ENCODE assay signal across 8 mouse cellular contexts in the genomic region with DNA sequence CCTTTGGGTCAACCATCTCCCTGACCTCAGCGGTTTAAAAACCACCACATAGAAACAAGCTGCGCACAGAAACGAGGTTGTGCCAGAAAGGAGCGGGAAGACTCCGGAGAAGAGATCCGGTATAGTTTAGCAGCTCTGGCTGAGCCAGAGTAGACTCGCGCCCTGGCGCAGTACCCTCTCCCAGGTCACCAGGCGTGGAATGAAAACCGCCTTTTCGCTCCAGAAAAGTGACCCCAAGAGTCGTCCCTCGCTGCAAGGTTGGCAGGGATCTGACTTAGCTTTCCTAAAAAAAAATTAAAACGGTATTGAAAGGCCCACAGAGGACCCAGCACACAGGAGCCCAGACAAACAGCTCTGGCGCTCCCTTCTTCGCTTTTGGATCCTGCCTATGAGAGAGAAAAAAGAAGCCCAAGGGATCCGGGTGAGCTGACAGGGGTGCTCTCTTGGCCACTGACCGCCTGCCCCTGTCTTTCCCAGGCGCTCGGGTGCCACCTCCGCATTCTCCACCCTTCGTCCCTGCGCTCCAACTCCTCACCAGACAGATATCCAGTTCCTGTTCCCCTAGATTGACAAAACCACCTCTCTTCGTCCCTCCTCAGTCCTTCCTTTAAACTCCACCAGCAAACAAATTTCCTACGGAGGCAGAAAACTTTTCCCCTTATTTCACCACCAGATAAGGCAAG. TPM values are rescaled to one million over a fixed set of nuclear protein-coding genes. Genes with fewer than 3 reads are reported as not detected.
DNase-seq lines count a peak whose midpoint lies in the region; ATAC-seq lines count a peak whose summit lies in the region.

No protein-coding gene starts in this region.

- ATAC-seq in forebrain, embryonic 16.5 days = peak; percentile 13; the same call in 1 of the 2 replicates
- ATAC-seq in midbrain, embryonic 12.5 days (ENCODE audit: low FRiP score, low read depth) = peak; percentile 32; the same call in 1 of the 2 replicates
- ATAC-seq in CD4-positive, CD25-positive, alpha-beta regulatory T cell, adult 4 months = no peak
- no peak for ATAC-seq in activated CD4-positive, CD25-positive, alpha-beta regulatory T cell, adult 4 months

- no peaks in the 10 kb centered on the region for H3K36me3 ChIP-seq in forebrain, embryonic 16.5 days (ENCODE audit: control insufficient read depth, insufficient read depth)
- H3K36me3 ChIP-seq in midbrain, embryonic 12.5 days = no peaks in the 10 kb centered on the region

- WGBS in forebrain, embryonic 16.5 days = 2% methylated on average over 26 of the region's 26 CpGs
- WGBS in midbrain, embryonic 12.5 days = 1% methylated on average over 26 of the region's 26 CpGs

- peak overlapping the region; percentile 88 for H3K4me2 ChIP-seq in forebrain, embryonic 16.5 days (ENCODE audit: low read length)
- peak overlapping the region; percentile 93 for H3K4me2 ChIP-seq in midbrain, embryonic 12.5 days (replicated peaks)

- peak overlapping the region; percentile 56 for H3K9ac ChIP-seq in forebrain, embryonic 16.5 days (replicated peaks; ENCODE audit: low read depth, low read length)
- H3K9ac ChIP-seq in midbrain, embryonic 12.5 days (replicated peaks) = peak overlapping the region; percentile 59

- intact Hi-C loops in heart, postnatal 25 days (cut with DNase I) = no loop called here

- peak overlapping the region; percentile 50 for H3K4me3 ChIP-seq in forebrain, embryonic 16.5 days (replicated peaks; ENCODE audit: low read length)
- peak overlapping the region; percentile 57 for H3K4me3 ChIP-seq in midbrain, embryonic 12.5 days

- H3K27ac ChIP-seq in forebrain, embryonic 16.5 days (ENCODE audit: low read length) = no peak overlapping the region
- H3K27ac ChIP-seq in midbrain, embryonic 12.5 days (replicated peaks) = no peak overlapping the region

- H3K4me1 ChIP-seq in forebrain, embryonic 16.5 days (replicated peaks; ENCODE audit: control insufficient read depth, insufficient read depth, low read length) = peaks cover 9% of the 10 kb centered on the region
- peaks cover 14% of the 10 kb centered on the region for H3K4me1 ChIP-seq in midbrain, embryonic 12.5 days

- peaks cover 12% of the 10 kb centered on the region for H3K27me3 ChIP-seq in forebrain, embryonic 16.5 days (replicated peaks; ENCODE audit: control insufficient read depth, insufficient read depth, low read length)
- H3K27me3 ChIP-seq in midbrain, embryonic 12.5 days = peaks cover 37% of the 10 kb centered on the region

- H3K9me3 ChIP-seq in forebrain, embryonic 16.5 days (ENCODE audit: control insufficient read depth, low read length) = no peaks in the 10 kb centered on the region
- no peaks in the 10 kb centered on the region for H3K9me3 ChIP-seq in midbrain, embryonic 12.5 days

- DNase-seq in heart, adult 11 months = peak; percentile 87
- DNase-seq in heart, postnatal 25 days (ENCODE audit: low spot score) = no peak
- DNase-seq in ZHBTc4 (ENCODE audit: low read depth, low spot score) = peak; percentile 25
- peak; percentile 18 for DNase-seq in kidney, postnatal 10 days

RNA-seq across cellular contexts. Expression of a gene that starts 1.0 kb away (rescaled TPM):
- 1 to 10 TPM in 1 of 2 experiments, under 1 TPM in 1; 0.84 to 1.5 TPM for total RNA-seq in heart, postnatal 25 days (2021)
- 1.0 and 2.2 TPM in 2 replicates for polyA plus RNA-seq in forebrain, embryonic 16.5 days (2015; fragmentation: Nextera tagmentation; extraction: Ambion mirVana)
- 0.77 and 0.96 TPM in 2 replicates for polyA plus RNA-seq in midbrain, embryonic 12.5 days (2016; fragmentation: Nextera tagmentation; extraction: Ambion mirVana)
- under 1 TPM; 0.43 to 0.54 TPM for polyA plus RNA-seq in CD4-positive, CD25-positive, alpha-beta regulatory T cell, adult 4 months (2017; shearing (Covaris generic))
- under 1 TPM; 0.11 to 0.20 TPM for polyA plus RNA-seq in activated CD4-positive, CD25-positive, alpha-beta regulatory T cell, adult 4 months (2017; shearing (Covaris generic))

Comparison
In these comparisons a context has a peak if more than half of its experiments do, and no peak if none do; other contexts are left out.
1. ATAC-seq: peak in forebrain, embryonic 16.5 days (single experiment) and midbrain, embryonic 12.5 days (single experiment); none in CD4-positive, CD25-positive, alpha-beta regulatory T cell, adult 4 months (single experiment) and activated CD4-positive, CD25-positive, alpha-beta regulatory T cell, adult 4 months (single experiment).